Mouse (Mus musculus) liver, embryonic 14.5 days (tissue): Measurements from ENCODE around the gene Gstm7. TPM values are rescaled to one million over a fixed set of nuclear protein-coding genes. Genes with fewer than 3 reads are reported as not detected.

ENCODE experiments used
- ATAC-seq: fragments of 200-750 bp; cut with Nextera tagmentation; 2 replicates; pipeline ENCODE4 v1.8.0; 2017; ENCODE audit warnings: moderate number of reproducible peaks, mild to moderate bottlenecking, moderate library complexity; ENCODE audit not compliant: insufficient read depth
- DNase-seq, 3 experiments: peaks; one replicate each; pipeline ENCODE4 v3.0.0-alpha.2; 2012 to 2013; ENCODE audit warnings: low read depth in 3 of 3, low spot score in 3 of 3
- H3K27ac ChIP-seq: fragments of 300-500 bp; sonication (generic); 2 replicates; pipeline ENCODE4 v1.5.1; 2014; ENCODE audit warnings: moderate library complexity, mild to moderate bottlenecking, control low read depth, inconsistent platforms
- H3K27me3 ChIP-seq: fragments of 300-500 bp; sonication (generic); 2 replicates; pipeline ENCODE4 v1.6.1; 2014; ENCODE audit warnings: mild to moderate bottlenecking, low read length, moderate library complexity; ENCODE audit not compliant: control insufficient read depth, insufficient read depth
- H3K36me3 ChIP-seq: fragments of 300-500 bp; sonication (generic); replicated peaks from 2 replicates; pipeline ENCODE4 v1.6.1; 2014; ENCODE audit warnings: low read depth; ENCODE audit not compliant: control insufficient read depth, insufficient read depth
- H3K4me1 ChIP-seq, 2 experiments: fragments of 200-500 bp in 1 of 2; fragments of 300-500 bp in 1 of 2; sonication (generic) in 1 of 2; replicated peaks; 2 replicates each; pipeline ENCODE4 v1.6.1; 2012 to 2014; ENCODE audit warnings: antibody characterized with exemption in 1 of 2, inconsistent platforms in 1 of 2, low read length in 1 of 2; ENCODE audit not compliant: control insufficient read depth in 2 of 2, insufficient read depth in 2 of 2
- H3K4me2 ChIP-seq: fragments of 300-500 bp; sonication (generic); 2 replicates; pipeline ENCODE4 v1.6.1; 2014; ENCODE audit warnings: low read depth, mild to moderate bottlenecking, control low read depth, moderate library complexity
- H3K4me3 ChIP-seq, 2 experiments: fragments of 200-500 bp in 1 of 2; fragments of 300-500 bp in 1 of 2; sonication (generic) in 1 of 2; 2 replicates each; pipeline ENCODE4 v1.5.1; 2012 to 2014; ENCODE audit warnings: low read depth in 2 of 2, low read length in 2 of 2, mild to moderate bottlenecking in 2 of 2, control low read depth in 1 of 2, inconsistent platforms in 1 of 2, moderate library complexity in 1 of 2; ENCODE audit not compliant: insufficient read depth in 1 of 2
- H3K9ac ChIP-seq: fragments of 300-500 bp; sonication (generic); replicated peaks from 2 replicates; pipeline ENCODE4 v1.6.1; 2014; ENCODE audit warnings: mild to moderate bottlenecking, control low read depth, moderate library complexity
- H3K9me3 ChIP-seq: fragments of 300-500 bp; sonication (generic); 2 replicates; pipeline ENCODE4 v1.6.1; 2016; ENCODE audit warnings: low read length, mixed read lengths; ENCODE audit not compliant: control insufficient read depth
- CTCF ChIP-seq: IDR thresholded peaks from 2 replicates; pipeline ENCODE4 v1.5.1; 2016; ENCODE audit warnings: antibody characterized with exemption, low read depth, control low read depth
- EP300 ChIP-seq: IDR thresholded peaks from 2 replicates; pipeline ENCODE4 v1.6.1; 2016; ENCODE audit warnings: antibody characterized with exemption, low read depth
- WGBS: fragments of 180-500 bp; shearing (Covaris S2); extraction: QIAGEN DNeasy Blood & Tissue Kit; methylation state at CpG from one replicate; pipeline ENCODE4 v1.1.7; 2014; ENCODE audit not compliant: insufficient replicate concordance; 5-methylcytosine and 5-hydroxymethylcytosine counted together
- polyA plus RNA-seq, 2 experiments: library from polyadenylated mRNA; depleted of rRNA in 1 of 2; stranded (reverse) in 1 of 2; unstranded in 1 of 2; fragments of >200 nt; fragmentation: Nextera tagmentation in 1 of 2; extraction: Ambion mirVana in 1 of 2; gene quantifications; 2 replicates each; pipeline versions ENCODE4 v1.2.1 to v1.2.3; 2012 to 2014

Gene Gstm7
- polyA plus RNA-seq, 2 experiments, result 15.3 to 16.1 TPM

DNA sequence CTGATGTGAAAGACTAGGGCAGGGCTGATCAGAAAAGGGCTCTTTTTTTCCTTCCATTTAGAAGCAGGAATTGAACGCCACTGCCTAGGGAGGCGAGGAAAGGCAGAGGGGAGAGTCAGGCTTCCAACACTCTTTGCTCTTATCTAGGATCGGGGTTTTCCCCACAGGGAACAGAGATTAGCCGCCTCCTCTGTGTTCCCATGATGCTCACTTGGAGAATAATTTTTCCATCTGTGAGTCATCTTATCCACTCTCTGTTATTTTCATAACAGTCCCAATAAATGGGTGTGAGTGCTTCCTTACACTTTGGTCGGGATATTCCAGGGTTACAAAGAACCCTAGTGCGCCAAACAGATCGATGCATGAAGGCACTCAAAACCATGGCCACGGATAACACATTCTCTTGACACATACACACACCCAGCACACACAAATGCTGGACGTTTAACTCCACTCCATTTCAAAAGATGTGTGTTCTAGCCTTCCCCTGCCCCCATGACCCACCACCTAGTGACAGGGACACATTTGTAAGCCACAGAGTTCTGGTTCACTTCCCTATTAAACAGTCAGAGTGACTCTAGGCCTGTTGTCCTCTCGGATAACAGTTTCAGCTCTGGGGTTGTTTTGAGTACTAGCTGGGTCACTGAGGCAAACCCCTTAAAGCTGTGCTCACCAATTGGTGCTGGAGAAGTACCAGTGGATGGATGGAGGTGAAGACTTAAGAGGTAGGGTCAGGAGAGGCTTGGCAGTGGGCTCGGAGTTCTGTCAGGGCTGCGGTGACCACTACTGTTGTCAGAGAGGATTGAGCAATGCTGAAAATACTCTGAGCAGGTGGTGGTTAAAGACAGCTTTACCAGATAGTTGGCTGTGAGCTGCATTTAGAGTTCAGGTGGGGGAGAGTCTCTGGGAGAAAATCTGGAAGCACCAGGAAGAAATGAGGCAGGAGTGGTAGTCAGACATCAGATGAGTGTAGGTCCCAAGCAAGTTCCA, 53.6 kb downstream of the Gstm7 start:
- no peak overlapping the region for H3K4me2 ChIP-seq

DNA sequence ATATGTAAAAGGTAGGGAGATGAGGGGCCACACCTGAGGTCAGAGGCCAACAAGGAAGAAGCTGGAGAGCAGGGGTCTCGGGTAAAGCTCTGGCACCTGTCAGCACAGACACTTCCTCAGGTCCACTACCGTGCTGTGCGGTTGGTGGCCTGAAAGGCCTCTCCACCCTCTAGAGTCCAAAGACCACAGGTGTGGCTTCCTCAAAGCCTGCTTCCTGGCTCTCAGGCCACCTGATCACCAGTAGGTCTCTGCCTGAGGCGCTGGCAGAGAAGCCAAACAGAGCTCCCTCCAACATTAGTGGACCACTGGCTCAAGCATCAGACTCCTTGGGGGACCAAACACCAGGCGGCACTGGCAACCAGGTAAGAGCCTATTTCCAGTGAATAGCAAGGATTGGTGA, 54.6 kb downstream of the Gstm7 start, which contains the start of gene Eps8l3:
TSS of gene Eps8l3 (plus strand) at position 225 of the 400 bp plus-strand sequence.
- no peak within 1 kb of the TSS for H3K4me2 ChIP-seq
- TF ChIP-seq CTCF (no peak), EP300 (no peak)
- H3K4me1 ChIP-seq, result peaks cover 0 to 4% of the 10 kb centered on the region in 2 experiments; a peak in 1 of 4 replicates
- no peak for ATAC-seq
- no peak within 1 kb of the TSS for H3K9ac ChIP-seq
- WGBS, result 55% methylated on average over 5 of the region's 5 CpGs
- DNase-seq, result no peak
- no peaks in the 10 kb centered on the region for H3K9me3 ChIP-seq
- H3K27ac ChIP-seq, result no peak within 1 kb of the TSS
- no peaks in the 10 kb centered on the region for H3K36me3 ChIP-seq
- no peak within 1 kb of the TSS for H3K4me3 ChIP-seq
- H3K27me3 ChIP-seq, result no peaks in the 10 kb centered on the region

More for the DNA sequence above, 53.6 kb downstream of the Gstm7 start:
- Histone ChIP-seq H3K4me1 (peaks cover 0 to 4% of the 10 kb centered on the region in 2 experiments; a peak in 1 of 4 replicates), H3K9ac (no peak overlapping the region), H3K27ac (no peak overlapping the region), H3K9me3 (no peaks in the 10 kb centered on the region), H3K4me3 (no peak overlapping the region), H3K27me3 (no peaks in the 10 kb centered on the region), H3K36me3 (no peaks in the 10 kb centered on the region)
- WGBS, result 50% methylated on average over 12 of the region's 12 CpGs
- DNase-seq (no peak), ATAC-seq (no peak)
- TF ChIP-seq EP300 (no peak), CTCF (no peak)

Other genes starting within 250 kb of the Gstm7 start
- 22.9 and 30.1 TPM in 2 replicates for gene Ahcyl1, start 235.3 kb downstream of the Gstm7 start, polyA plus RNA-seq (2012; rRNA removed)
- 28.6 and 29.8 TPM in 2 replicates for gene Ahcyl1, start 235.3 kb downstream of the Gstm7 start, polyA plus RNA-seq (2014; fragmentation: Nextera tagmentation; extraction: Ambion mirVana)
- gene Csf1, start 171.3 kb downstream of the Gstm7 start, polyA plus RNA-seq (2012; rRNA removed), result 3.7 and 4.4 TPM in 2 replicates
- gene Csf1, start 171.3 kb downstream of the Gstm7 start, polyA plus RNA-seq (2014; fragmentation: Nextera tagmentation; extraction: Ambion mirVana), result 5.9 and 6.1 TPM in 2 replicates
- 0.02 and 0.03 TPM in 2 replicates for gene Eps8l3, start 54.6 kb downstream of the Gstm7 start, polyA plus RNA-seq (2012; rRNA removed)
- gene Eps8l3, start 54.6 kb downstream of the Gstm7 start, polyA plus RNA-seq (2014; fragmentation: Nextera tagmentation; extraction: Ambion mirVana), result 0.20 TPM in 1 of 2 replicates, not detected in the other
- gene Gstm5, start 36.0 kb downstream of the Gstm7 start, polyA plus RNA-seq (2012; rRNA removed), result 86.0 and 111 TPM in 2 replicates
- gene Gstm5, start 36.0 kb downstream of the Gstm7 start, polyA plus RNA-seq (2014; fragmentation: Nextera tagmentation; extraction: Ambion mirVana), result 183 and 196 TPM in 2 replicates
- 6.2 and 6.4 TPM in 2 replicates for gene Gstm6, start 11.9 kb upstream of the Gstm7 start, polyA plus RNA-seq (2012; rRNA removed)
- 12.7 and 12.8 TPM in 2 replicates for gene Gstm6, start 11.9 kb upstream of the Gstm7 start, polyA plus RNA-seq (2014; fragmentation: Nextera tagmentation; extraction: Ambion mirVana)
- gene Gstm3, start 37.5 kb upstream of the Gstm7 start, polyA plus RNA-seq (2012; rRNA removed), result 4.1 and 4.6 TPM in 2 replicates
- 11.3 and 11.7 TPM in 2 replicates for gene Gstm3, start 37.5 kb upstream of the Gstm7 start, polyA plus RNA-seq (2014; fragmentation: Nextera tagmentation; extraction: Ambion mirVana)
- gene Gstm2, start 54.6 kb upstream of the Gstm7 start, polyA plus RNA-seq (2012; rRNA removed), result 3.4 and 3.9 TPM in 2 replicates
- 4.4 and 4.8 TPM in 2 replicates for gene Gstm2, start 54.6 kb upstream of the Gstm7 start, polyA plus RNA-seq (2014; fragmentation: Nextera tagmentation; extraction: Ambion mirVana)
- gene Gstm1, start 86.2 kb upstream of the Gstm7 start, polyA plus RNA-seq (2012; rRNA removed), result 124 and 152 TPM in 2 replicates
- 275 and 312 TPM in 2 replicates for gene Gstm1, start 86.2 kb upstream of the Gstm7 start, polyA plus RNA-seq (2014; fragmentation: Nextera tagmentation; extraction: Ambion mirVana)
- 11.7 and 11.9 TPM in 2 replicates for gene Gstm4, start 113.1 kb upstream of the Gstm7 start, polyA plus RNA-seq (2012; rRNA removed)
- 17.3 and 17.7 TPM in 2 replicates for gene Gstm4, start 113.1 kb upstream of the Gstm7 start, polyA plus RNA-seq (2014; fragmentation: Nextera tagmentation; extraction: Ambion mirVana)
- 40.9 and 49.6 TPM in 2 replicates for gene Ampd2, start 154.8 kb upstream of the Gstm7 start, polyA plus RNA-seq (2012; rRNA removed)
- 34.3 and 37.8 TPM in 2 replicates for gene Ampd2, start 154.8 kb upstream of the Gstm7 start, polyA plus RNA-seq (2014; fragmentation: Nextera tagmentation; extraction: Ambion mirVana)
- 0.60 and 1.4 TPM in 2 replicates for gene Gnat2, start 161.0 kb upstream of the Gstm7 start, polyA plus RNA-seq (2012; rRNA removed)
- gene Gnat2, start 161.0 kb upstream of the Gstm7 start, polyA plus RNA-seq (2014; fragmentation: Nextera tagmentation; extraction: Ambion mirVana), result 1.8 and 2.5 TPM in 2 replicates
- gene Gnai3, start 214.3 kb upstream of the Gstm7 start, polyA plus RNA-seq (2012; rRNA removed), result 18.4 and 28.7 TPM in 2 replicates
- 57.4 and 58.0 TPM in 2 replicates for gene Gnai3, start 214.3 kb upstream of the Gstm7 start, polyA plus RNA-seq (2014; fragmentation: Nextera tagmentation; extraction: Ambion mirVana)
- gene Gpr61, start 223.1 kb upstream of the Gstm7 start, polyA plus RNA-seq (2012; rRNA removed), result not detected in 2 replicates
- 0.04 TPM in 1 of 2 replicates, not detected in the other for gene Gpr61, start 223.1 kb upstream of the Gstm7 start, polyA plus RNA-seq (2014; fragmentation: Nextera tagmentation; extraction: Ambion mirVana)